Mouse (Mus musculus) layer of hippocampus, postnatal 10 days (tissue): ENCODE measurements around the gene Tmem210. TPM values are rescaled to one million over a fixed set of nuclear protein-coding genes. Genes with fewer than 3 reads are reported as not detected.

Source experiments
- DNase-seq, 2 experiments: peaks; one replicate each; pipeline ENCODE4 v3.0.0; 2021; ENCODE audit warnings: low spot score in 2 of 2
- total RNA-seq, 2 experiments: library from RNA; stranded (reverse); gene quantifications; 2 replicates each; pipeline ENCODE4 v1.2.3; 2021

Tmem210 gene
- total RNA-seq, 2 experiments from 2014 or later = not detected

DNA sequence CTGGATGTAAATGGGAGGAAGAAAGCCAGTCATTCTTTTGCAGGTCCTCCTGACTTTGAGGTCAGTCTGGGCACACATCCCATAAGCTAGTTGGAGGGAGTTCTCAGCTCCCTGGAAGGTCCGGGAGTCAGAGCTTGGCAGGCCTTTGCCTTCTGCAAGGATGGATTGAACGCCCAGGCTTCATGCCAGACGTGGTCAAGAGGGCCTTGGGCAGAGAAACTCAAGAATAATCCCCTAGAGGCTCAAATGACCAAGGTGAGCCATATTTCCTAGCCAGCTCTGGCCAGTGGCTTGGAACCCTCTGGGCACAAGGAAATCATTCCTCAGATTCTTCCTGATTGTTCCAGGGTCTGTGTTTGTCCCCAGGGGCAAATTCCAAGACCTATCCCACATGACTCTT lies 23.1 kb upstream of the Tmem210 start:
- no peak for DNase-seq

DNA sequence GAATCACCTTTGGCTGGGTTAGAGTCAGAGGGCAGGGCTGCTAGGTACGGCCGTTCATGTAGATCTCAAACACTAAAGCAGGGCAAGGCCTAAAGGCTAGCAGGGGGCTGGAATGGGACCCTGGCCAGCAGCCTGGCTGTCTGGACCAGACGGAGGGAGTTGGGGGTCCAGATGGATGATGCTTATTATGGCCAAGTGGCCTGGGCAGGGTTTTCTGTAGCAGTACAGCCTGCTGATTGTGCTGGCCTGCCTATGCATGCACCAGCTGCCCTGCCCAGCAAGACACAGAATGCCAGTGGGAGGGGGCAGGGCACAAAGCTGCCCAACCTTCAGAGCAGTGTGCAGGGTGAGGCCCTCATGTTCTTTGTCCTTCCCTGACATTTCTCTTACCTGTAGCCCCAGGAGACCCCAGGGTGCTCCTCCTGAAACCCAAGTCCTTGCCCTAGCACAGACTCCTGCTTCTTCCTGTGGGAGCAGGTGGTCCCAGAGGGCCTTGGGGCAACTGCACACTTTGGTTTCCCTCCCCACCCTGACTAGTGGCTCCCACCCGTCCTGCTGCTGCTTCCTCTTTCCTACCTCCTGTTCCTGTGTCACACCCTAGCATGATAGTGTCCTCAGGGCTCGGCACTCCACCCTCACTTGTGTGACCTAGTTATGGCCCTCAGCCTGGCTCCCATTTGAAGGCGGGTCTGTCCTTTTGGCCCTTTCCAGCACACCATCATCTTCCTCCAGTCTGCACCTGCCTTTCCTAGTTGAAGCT lies 21.9 kb upstream of the Tmem210 start:
- no peak for DNase-seq

DNA sequence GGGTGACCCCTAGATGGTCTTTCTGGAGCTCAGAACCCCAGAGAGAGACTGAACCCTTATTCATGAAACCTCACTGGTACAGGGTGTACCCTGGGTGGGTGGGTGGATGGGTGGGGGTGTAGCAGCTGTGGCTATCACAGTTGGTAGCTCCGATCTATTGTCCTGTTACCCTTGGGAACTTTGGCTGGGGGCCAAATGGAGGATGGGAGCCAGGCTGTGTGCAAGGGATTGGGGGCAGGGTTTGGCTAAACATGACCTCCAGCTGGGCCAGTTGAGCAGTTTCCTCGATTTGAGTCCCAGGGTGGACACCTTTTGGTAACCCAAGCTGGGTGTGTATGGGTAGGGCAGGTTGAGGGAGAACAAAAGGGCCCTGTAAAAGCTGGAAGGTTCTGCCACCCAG lies 21.2 kb upstream of the Tmem210 start:
- DNase-seq = no peak

DNA sequence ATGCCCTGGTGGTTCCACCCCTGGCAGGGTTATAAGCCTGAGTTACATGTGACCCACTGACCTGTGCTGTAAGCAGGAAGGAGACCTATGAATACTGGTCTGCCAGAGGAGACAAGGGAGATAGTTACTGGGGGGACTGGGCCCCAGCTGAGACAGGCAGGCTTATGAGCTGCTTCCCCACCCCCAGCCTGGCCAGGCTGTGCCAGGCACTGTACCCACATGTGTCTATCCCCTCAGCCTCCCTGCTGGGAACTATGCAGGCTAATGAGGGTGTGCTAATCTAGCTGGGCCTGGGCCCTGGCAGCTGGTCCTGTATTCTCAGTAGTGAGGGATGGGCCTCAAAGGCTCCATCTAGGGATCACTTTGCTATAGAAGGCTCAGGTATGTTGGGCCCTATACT lies 20.7 kb upstream of the Tmem210 start:
- DNase-seq = no peak

DNA sequence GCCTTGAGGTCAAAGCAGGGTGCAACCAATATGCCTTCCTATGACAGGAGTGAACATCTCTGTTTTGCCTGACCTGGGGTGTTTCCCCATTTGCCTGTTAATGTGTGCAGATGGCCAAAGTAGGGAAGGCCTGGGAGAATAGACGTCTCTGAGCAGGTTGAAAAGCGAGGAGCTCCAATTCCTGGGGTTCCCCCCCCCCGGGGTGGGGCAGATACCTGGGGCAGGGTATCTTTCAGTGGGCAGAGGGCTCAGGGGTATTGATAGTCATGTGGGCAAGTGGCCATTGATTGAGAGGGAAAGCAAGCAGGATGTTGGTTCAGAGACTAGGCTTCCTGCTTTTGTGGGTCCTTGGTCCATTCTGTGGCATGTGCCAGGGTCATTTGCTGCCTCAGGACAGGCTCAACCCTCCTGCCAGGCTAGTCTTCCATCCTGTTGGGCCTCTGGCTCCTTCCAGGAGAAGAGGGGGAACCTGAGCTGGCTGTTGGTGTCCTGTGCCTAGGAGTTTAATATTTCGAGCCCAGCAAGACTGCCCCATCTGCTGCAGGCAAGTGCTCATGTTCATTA lies 20.1 kb upstream of the Tmem210 start:
- DNase-seq = no peak

DNA sequence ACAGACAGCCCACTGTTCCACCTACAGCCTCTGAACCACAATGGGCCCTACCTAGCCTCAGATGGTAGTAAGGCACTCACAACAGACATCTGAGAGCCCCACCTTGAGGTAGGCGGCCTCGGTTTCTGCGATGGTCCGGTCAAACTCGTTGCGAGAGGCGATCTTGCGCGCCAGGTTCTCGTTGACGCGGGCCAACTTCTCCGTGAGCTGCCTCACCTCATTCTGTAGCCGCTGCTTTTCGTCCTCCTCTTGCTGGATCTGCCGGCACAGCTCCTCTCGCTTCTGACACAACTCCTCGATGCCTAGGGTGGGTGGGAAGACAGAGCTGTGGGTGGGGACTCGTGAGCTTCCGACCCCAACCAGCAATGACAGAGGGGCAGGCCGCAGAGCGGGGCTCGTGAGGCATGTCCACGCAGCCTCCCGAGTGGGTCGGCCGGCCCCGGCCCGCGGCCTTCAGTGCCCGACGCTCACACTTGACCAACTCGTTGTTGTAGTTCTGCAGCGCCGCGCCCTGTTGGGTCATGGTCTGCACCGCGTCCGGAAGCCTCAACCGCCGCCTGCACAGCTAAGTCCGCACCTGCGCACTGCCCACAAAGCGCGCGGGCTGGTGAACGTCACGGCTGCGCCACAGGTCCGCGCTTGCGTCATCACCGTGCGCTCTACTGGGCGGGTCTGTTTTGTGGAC lies 16.0 kb upstream of the Tmem210 start, which contains the start of the genes Ssna1 and Anapc2:
Gene Ssna1 (minus strand): TSS at position 612 of the 685 bp plus-strand sequence.
Gene Anapc2 (plus strand): TSS at position 652 of the 685 bp plus-strand sequence.
- DNase-seq = peak; percentile 98 to 99

DNA sequence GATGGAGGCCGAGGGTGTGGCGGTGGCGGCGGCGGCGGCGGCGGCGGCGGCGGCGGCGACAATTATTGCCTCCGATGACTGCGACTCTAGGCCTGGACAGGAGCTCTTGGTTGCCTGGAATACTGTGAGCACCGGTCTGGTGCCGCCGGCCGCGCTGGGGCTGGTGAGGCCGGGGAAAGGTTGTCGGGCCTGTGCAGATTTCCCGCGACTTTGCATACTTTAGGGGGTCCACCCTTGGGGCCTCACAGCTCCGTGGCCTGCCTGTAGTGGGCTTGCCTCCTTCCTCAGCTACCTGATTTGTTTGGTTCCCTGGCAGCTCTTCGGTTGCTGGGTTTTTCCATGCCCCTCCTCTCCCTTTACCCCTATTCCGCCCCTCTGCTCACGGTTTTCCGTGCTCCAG lies 15.4 kb upstream of the Tmem210 start:
- no peak for DNase-seq

DNA sequence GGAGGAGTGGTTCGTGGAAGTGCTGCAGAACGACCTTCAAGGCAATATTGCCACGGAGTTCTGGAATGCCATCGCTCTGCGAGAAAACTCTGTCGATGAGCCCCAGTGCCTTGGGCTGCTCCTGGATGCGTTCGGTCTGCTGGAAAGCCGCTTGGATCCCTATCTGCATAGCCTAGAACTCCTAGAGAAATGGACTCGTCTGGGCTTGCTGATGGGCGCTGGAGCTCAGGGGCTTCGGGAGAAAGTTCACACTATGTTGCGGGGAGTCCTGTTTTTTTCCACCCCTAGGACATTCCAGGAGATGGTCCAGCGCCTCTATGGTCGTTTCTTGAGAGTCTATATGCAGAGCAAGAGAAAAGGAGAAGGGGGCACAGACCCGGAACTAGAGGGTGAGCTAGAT lies 14.9 kb upstream of the Tmem210 start:
- DNase-seq = no peak

DNA sequence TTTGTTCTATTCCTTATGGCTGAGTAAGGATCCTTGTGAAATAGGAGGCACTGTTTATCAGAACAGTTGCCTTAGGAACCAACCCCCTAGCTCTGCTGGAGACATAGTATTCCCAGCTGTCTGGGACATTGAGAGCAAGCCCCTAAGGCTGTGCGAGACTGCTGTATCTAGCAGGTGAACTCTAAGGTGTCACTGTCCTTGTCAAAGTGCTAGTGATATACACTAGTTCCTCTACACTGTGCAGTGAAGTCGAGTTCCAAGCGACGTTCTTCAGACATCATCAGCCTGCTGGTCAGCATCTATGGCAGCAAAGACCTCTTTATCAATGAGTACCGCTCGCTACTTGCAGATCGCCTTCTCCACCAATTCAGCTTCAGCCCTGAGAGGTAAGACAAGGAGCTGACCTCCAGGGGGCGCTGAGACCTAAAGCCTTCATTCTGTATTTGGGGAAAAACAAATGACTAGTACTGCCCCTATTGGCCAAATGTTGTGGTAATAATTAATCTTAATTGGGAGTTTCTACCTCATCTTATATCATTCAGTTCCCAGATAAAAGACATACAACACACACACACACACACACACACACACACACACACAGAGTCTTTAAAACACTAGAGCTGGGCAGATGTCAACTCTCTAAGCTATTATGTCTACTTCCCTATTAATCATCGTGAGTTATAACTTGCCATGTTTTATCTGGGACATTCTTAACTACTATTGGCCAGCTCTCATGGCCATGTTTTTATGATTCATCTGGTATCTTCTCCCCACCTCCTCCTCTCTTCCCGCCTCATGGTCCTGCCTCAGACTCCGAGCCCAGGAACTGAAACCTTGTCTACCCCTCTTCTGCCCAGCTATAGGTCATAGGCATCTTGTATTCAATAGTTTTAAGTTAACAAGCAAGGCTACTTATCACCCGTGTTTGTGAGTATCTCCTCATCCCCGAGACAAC lies 8.7 kb upstream of the Tmem210 start:
- peak; percentile 88 to 89 for DNase-seq

DNA sequence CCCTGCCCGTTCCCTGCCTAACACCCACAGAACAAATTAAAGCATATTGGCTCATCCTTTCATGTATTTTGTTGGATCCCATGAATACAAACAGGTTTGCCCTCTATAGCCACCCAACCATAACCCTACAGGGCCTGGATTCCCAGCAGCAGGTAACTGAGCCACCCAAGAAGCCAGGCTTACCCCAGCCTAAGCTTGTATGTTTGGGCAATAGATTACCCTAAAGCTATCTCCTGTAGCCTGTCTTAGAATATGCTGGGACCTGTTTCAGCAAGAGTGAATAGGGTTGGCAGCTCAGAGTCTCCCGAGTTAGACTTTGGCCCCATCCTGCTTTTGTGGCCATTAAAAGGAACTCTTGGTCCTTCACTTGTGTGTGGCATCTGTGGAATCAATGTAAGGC lies 2.4 kb upstream of the Tmem210 start:
- no peak for DNase-seq

DNA sequence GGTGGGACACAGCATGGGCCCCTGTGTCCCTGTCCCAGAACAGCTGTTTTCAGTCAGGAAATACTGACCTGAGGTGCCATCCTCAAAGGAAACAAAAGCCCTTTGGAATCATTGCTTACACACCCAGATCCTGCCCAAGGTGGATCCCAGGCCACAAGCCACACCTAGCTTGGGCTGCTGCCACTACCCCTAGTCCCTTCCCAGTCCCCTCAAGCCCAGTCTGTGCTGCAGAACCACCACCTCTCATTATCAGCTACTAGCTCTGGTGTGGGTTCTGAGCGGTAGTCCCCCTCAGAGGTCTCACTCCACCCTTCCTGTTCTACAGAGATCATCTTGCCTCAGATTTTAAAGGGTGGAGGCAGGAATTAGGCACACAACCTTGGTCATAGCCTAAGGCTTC lies 1.6 kb upstream of the Tmem210 start:
- DNase-seq = no peak

DNA sequence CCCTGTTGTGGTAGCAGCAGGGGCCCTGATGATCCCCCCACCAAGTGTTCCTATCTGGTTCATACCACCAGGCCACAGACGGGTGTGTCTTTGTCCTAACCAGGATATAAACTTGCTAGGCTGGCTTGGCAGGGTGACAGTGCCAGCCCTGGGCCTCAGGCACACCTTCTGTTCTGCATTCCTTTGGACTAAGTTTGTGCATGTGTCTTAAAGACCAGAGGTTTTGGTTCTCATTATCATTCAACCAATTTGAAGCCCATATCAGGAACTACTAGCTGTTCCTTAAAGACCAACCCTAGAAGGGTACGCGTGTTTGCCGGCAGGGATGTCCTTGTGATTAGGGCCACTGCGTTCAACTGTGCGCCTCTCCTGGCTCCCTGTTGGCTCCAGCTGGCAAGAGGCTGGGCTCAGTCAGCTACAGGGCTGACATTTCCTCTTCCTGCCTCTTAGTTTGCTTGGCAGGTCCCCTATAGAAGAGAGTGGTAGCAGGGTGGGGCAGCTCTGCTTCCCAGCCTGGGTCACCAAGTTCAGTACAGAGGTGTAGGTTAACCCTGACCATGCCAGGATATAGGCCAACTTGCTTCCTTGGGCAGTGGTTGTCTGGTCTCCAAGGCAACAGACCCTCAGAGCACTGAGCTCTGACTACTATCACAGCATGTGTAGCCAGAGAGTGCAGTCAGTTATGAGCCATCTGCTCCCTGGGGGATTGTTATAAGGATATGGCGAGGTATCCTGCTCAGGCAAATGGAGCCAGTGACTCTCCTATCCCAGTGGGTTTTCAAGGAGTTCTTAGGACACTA lies 908 bp upstream of the Tmem210 start:
- DNase-seq = peak; percentile 43 to 53

DNA sequence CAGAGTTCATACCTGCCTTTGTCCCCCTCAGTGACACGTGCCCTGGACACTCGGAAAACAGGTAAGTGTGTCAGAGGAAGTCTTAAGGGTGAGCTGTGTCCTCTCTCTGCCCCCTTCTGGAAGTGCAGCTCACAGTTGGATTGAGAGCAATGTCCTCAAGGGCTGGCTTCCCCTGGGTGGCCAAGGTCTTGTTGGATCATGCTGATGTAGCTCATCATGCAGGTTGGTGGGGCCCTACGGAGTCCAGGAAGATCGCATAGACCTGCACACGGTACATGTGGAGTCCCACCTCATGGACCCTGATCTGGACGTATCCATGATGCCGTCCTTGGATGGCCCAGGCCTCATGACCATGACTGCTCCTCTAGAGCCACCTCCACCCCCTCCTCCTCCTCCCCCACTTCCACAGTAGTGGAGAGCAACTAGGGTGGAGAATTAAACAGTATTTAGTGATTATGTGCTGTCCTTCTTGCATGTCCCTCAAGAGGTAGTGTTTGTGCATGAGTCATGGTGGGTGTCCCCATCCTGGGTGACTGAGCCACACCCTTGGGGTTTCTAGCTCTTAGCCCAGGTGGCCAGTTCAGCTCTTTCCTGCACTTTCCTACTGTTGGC lies 895 bp downstream of the Tmem210 start:
- no peak for DNase-seq

DNA sequence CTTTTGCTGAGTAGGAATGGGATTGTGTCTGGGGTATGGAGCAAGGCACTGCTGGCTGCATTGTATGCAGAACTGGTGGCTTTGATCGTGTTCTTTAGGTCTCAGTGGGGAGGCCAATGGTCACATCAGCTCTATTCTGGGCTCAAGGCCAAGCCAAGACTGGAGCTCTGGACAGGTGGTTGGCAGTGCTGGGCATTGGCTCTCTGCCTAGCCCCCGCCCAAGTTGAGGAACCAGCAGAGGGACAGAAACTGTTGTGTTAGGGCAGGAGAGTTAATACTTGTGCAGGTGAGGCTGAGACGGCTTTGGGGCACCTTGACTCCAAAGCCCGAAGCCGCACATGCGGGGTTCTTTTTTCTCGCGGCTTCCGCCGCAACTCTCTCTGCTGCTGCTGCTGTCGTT lies 1.7 kb downstream of the Tmem210 start, which contains the start of gene Lrrc26:
Gene Lrrc26 (plus strand): TSS at position 265 of the 400 bp plus-strand sequence.
- peak; percentile 24 to 47 for DNase-seq

DNA sequence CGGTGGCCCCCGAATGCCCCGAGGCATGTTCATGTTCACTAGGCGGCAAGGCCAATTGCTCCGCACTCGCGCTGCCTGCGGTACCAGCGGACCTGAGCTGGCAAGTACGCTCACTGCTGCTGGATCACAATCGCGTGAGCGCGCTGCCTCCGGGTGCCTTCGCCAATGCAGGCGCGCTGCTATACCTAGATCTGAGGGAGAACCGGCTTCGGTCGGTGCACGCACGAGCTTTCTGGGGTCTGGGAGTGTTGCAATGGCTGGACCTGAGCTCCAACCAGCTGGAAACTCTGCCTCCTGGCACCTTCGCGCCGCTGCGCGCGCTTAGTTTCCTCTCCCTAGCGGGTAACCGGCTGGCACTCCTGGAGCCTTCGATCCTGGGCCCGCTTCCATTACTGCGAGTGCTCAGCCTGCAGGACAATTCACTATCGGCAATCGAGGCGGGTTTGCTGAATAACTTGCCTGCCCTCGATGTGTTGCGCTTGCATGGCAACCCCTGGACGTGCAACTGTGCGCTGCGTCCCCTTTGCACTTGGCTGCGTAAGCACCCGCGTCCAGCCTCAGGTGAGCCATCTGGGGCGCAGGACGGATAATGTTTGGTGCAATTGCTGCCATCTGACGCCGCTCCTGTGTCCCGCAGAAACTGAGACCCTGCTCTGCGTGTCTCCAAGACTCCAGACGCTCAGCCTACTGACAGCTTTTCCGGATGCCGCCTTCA lies 2.3 kb downstream of the Tmem210 start:
- peak; percentile 68 to 74 for DNase-seq

DNA sequence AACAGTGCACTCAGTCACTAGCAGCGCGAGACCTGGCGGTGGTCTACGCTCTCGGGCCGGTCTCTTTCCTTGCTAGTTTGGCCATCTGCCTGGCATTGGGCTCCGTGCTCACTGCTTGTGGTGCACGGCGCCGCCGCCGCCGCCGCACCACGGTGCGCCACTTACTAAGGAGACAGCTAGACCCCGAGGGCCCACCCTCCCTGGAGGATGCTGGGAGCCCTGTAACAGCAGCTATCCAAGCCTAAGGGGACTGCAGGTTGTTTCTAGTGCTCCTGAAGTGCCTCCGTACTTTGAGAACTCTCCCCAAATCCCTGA lies 2.8 kb downstream of the Tmem210 start:
- DNase-seq = peak; percentile 59 to 68

DNA sequence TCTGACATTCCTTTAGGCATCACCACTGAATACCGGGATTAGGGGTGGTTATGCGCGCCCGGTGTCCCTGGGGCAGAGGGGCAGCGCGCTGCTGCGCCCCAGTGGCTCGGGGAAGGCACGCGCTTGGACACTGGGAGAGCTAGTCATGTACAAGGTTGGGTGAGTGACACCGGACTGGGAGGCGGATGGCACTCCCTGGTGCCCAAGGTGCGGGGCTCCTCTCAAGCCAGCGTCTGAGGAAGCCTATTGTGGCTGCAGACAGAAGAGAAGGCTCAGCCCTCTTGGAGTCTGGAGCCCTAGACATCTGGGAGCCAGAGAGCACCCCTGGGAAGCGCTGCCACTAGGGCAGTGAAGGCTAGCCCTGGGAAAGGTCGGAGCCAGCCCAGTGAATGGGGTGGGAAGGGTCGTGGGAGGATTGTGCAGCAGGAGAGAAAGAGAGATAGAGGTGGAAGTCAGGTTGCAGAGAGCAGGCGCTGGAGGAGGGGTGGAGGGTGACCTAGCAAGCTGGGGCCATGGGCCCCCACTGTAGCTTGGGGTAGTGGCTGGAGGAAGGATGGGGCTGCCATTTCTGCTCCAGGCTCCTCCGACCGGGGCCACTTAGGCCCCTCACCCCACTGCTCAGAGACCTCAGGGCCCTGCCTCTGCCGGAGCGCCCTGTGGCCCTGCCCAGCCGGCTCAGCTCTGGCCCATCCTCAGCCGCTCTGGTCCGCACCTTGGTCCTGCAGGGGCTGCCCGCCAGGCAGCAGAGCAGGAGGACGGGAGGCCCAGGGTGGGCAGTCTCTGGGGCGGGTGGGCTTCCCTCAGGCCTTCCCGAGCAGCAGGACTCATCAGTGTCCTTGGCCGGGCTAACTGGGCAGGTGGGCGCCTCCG lies 3.5 kb downstream of the Tmem210 start:
- DNase-seq = peak in 1 of 2 experiments; percentile 19

DNA sequence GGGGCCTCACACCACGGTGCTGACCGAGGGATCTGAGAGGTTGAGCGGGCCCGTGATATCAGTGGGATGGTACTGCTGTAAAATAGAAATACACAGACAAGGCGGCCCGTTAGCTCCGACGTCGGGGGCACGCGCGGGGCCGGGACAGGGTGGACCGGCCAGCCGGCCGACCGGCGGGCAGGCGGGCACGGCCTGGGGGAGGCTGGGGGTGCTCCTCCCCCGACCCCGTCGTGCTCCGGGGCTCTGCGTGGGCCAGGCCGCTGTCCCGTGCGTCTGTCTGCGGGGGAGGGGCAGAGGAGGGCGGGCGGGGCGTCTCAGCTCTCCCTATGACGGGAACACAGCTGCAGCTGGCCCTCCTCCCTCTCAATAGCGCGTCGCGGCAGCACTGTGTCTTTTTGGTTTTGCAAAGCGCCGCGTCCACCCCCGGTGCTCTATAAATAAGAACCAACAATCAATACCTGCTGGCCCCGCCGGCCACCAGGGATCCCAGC lies 4.2 kb downstream of the Tmem210 start:
- DNase-seq = peak in 1 of 2 experiments; percentile 30
